Mouse (Mus musculus): ENCODE results near the gene Vps29. TPM values are rescaled to one million over a fixed set of nuclear protein-coding genes. Genes with fewer than 3 reads are reported as not detected.

Gene Vps29
- polyA plus RNA-seq (2016; fragmentation: Nextera tagmentation; extraction: Ambion mirVana) = 233 and 237 TPM in 2 replicates

GRCm38 (mm10) chr5:122353807-122354491, at the start of gene Vps29, which contains the start of gene Rad9b:
Vps29 (plus strand) TSS chr5:122354369.
Rad9b (minus strand) TSS chr5:122354233.
- peak within 1 kb of the TSS; percentile 64; the same call in 1 of the 2 replicates for H3K27ac ChIP-seq
- H3K9ac ChIP-seq = peak within 1 kb of the TSS; percentile 89
- no peaks in the 10 kb centered on the region for H3K9me3 ChIP-seq
- peak within 1 kb of the TSS; percentile 86 for H3K4me2 ChIP-seq (replicated peaks)
- peaks cover 2% of the 10 kb centered on the region for H3K36me3 ChIP-seq
- peak within 1 kb of the TSS; percentile 92 for H3K4me3 ChIP-seq
- peaks cover 8% of the 10 kb centered on the region; the same call in 1 of the 2 replicates for H3K4me1 ChIP-seq
- peak; percentile 91 for ATAC-seq (ENCODE audit: low FRiP score, low read depth)
- no peaks in the 10 kb centered on the region for H3K27me3 ChIP-seq (replicated peaks)
- under 1% methylated on average over 51 of the region's 51 CpGs for WGBS

- 89% methylated on average over 6 of the region's 6 CpGs for WGBS
- H3K27ac ChIP-seq = no peak overlapping the region
- no peak overlapping the region for H3K9ac ChIP-seq
- no peak overlapping the region for H3K4me3 ChIP-seq
- no peaks in the 10 kb centered on the region for H3K9me3 ChIP-seq
- ATAC-seq (ENCODE audit: low FRiP score, low read depth) = no peak
- H3K36me3 ChIP-seq = peaks cover 12% of the 10 kb centered on the region
- peaks cover 7% of the 10 kb centered on the region; the same call in 1 of the 2 replicates for H3K4me1 ChIP-seq
- H3K4me2 ChIP-seq (replicated peaks) = no peak overlapping the region
- no peaks in the 10 kb centered on the region for H3K27me3 ChIP-seq (replicated peaks)
These were observed 49.6 kb upstream of the Vps29 start for GRCm38 (mm10) chr5:122304541-122304940.

GRCm38 (mm10) chr5:122305472-122305871, 48.7 kb upstream of the Vps29 start:
- Histone ChIP-seq H3K9me3 (no peaks in the 10 kb centered on the region), H3K9ac (no peak overlapping the region), H3K4me2 (replicated peaks) (no peak overlapping the region), H3K4me1 (peaks cover 7% of the 10 kb centered on the region; the same call in 1 of the 2 replicates), H3K36me3 (peaks cover 10% of the 10 kb centered on the region), H3K4me3 (no peak overlapping the region), H3K27ac (no peak overlapping the region), H3K27me3 (replicated peaks) (no peaks in the 10 kb centered on the region)
- ATAC-seq (ENCODE audit: low FRiP score, low read depth) = no peak
- 95% methylated on average over 7 of the region's 7 CpGs for WGBS

- Histone ChIP-seq H3K4me2 (replicated peaks) (no peak overlapping the region), H3K9me3 (no peaks in the 10 kb centered on the region), H3K4me3 (no peak overlapping the region), H3K9ac (no peak overlapping the region), H3K27ac (no peak overlapping the region), H3K36me3 (peaks cover 12% of the 10 kb centered on the region), H3K27me3 (replicated peaks) (no peaks in the 10 kb centered on the region), H3K4me1 (peaks cover 7% of the 10 kb centered on the region; the same call in 1 of the 2 replicates)
- ATAC-seq (ENCODE audit: low FRiP score, low read depth) = no peak
- 88% methylated on average over 3 of the region's 3 CpGs for WGBS
These were observed 47.6 kb upstream of the Vps29 start for GRCm38 (mm10) chr5:122306536-122306935.

GRCm38 (mm10) chr5:122310699-122311098, 43.5 kb upstream of the Vps29 start:
- Histone ChIP-seq H3K4me3 (no peak overlapping the region), H3K4me1 (no peaks in the 10 kb centered on the region), H3K9ac (no peak overlapping the region), H3K4me2 (replicated peaks) (no peak overlapping the region), H3K27me3 (replicated peaks) (no peaks in the 10 kb centered on the region), H3K9me3 (no peaks in the 10 kb centered on the region), H3K27ac (no peak overlapping the region), H3K36me3 (peaks cover 27% of the 10 kb centered on the region)
- ATAC-seq (ENCODE audit: low FRiP score, low read depth) = no peak
- WGBS = 89% methylated on average over 8 of the region's 8 CpGs

GRCm38 (mm10) chr5:122311692-122312091, 42.5 kb upstream of the Vps29 start:
- ATAC-seq (ENCODE audit: low FRiP score, low read depth) = no peak
- WGBS = 77% methylated on average over 7 of the region's 7 CpGs
- Histone ChIP-seq H3K27ac (no peak overlapping the region), H3K27me3 (replicated peaks) (no peaks in the 10 kb centered on the region), H3K36me3 (peaks cover 27% of the 10 kb centered on the region), H3K9me3 (no peaks in the 10 kb centered on the region), H3K4me3 (no peak overlapping the region), H3K9ac (no peak overlapping the region), H3K4me2 (replicated peaks) (no peak overlapping the region), H3K4me1 (no peaks in the 10 kb centered on the region)

GRCm38 (mm10) chr5:122312346-122312745, 41.8 kb upstream of the Vps29 start:
- Histone ChIP-seq H3K9ac (no peak overlapping the region), H3K4me2 (replicated peaks) (no peak overlapping the region), H3K9me3 (no peaks in the 10 kb centered on the region), H3K27ac (no peak overlapping the region), H3K27me3 (replicated peaks) (no peaks in the 10 kb centered on the region), H3K36me3 (peaks cover 34% of the 10 kb centered on the region), H3K4me1 (no peaks in the 10 kb centered on the region), H3K4me3 (no peak overlapping the region)
- 93% methylated on average over 4 of the region's 4 CpGs for WGBS
- no peak for ATAC-seq (ENCODE audit: low FRiP score, low read depth)

GRCm38 (mm10) chr5:122312942-122313684, 41.1 kb upstream of the Vps29 start:
- no peak for ATAC-seq (ENCODE audit: low FRiP score, low read depth)
- no peaks in the 10 kb centered on the region for H3K9me3 ChIP-seq
- H3K4me2 ChIP-seq (replicated peaks) = no peak overlapping the region
- H3K27me3 ChIP-seq (replicated peaks) = no peaks in the 10 kb centered on the region
- H3K9ac ChIP-seq = no peak overlapping the region
- 93% methylated on average over 17 of the region's 17 CpGs for WGBS
- H3K27ac ChIP-seq = no peak overlapping the region
- no peaks in the 10 kb centered on the region for H3K4me1 ChIP-seq
- peaks cover 36% of the 10 kb centered on the region for H3K36me3 ChIP-seq
- no peak overlapping the region for H3K4me3 ChIP-seq

- Histone ChIP-seq H3K4me1 (no peaks in the 10 kb centered on the region), H3K36me3 (peaks cover 35% of the 10 kb centered on the region), H3K4me3 (no peak overlapping the region), H3K9me3 (no peaks in the 10 kb centered on the region), H3K27me3 (replicated peaks) (no peaks in the 10 kb centered on the region), H3K4me2 (replicated peaks) (no peak overlapping the region), H3K27ac (no peak overlapping the region), H3K9ac (no peak overlapping the region)
- 76% methylated on average over 20 of the region's 20 CpGs for WGBS
- ATAC-seq (ENCODE audit: low FRiP score, low read depth) = no peak
These were observed 39.1 kb upstream of the Vps29 start for GRCm38 (mm10) chr5:122314966-122315667.

GRCm38 (mm10) chr5:122317329-122318045, 36.7 kb upstream of the Vps29 start:
- H3K4me3 ChIP-seq = no peak overlapping the region
- no peak overlapping the region for H3K9ac ChIP-seq
- H3K36me3 ChIP-seq = peaks cover 47% of the 10 kb centered on the region
- H3K27ac ChIP-seq = no peak overlapping the region
- no peaks in the 10 kb centered on the region for H3K9me3 ChIP-seq
- H3K4me1 ChIP-seq = no peaks in the 10 kb centered on the region
- no peak overlapping the region for H3K4me2 ChIP-seq (replicated peaks)
- H3K27me3 ChIP-seq (replicated peaks) = no peaks in the 10 kb centered on the region
- no peak for ATAC-seq (ENCODE audit: low FRiP score, low read depth)
- 85% methylated on average over 11 of the region's 11 CpGs for WGBS

- Histone ChIP-seq H3K36me3 (peaks cover 47% of the 10 kb centered on the region), H3K4me3 (no peak overlapping the region), H3K4me1 (no peaks in the 10 kb centered on the region), H3K9me3 (no peaks in the 10 kb centered on the region), H3K27me3 (replicated peaks) (no peaks in the 10 kb centered on the region), H3K4me2 (replicated peaks) (no peak overlapping the region), H3K27ac (no peak overlapping the region), H3K9ac (no peak overlapping the region)
- ATAC-seq (ENCODE audit: low FRiP score, low read depth) = no peak
- 71% methylated on average over 3 of the region's 3 CpGs for WGBS
These were observed 36.1 kb upstream of the Vps29 start for GRCm38 (mm10) chr5:122318100-122318499.
